Mouse (Mus musculus) CH12F3 (cell line): ENCODE measurements around the gene Apod.
"Not testable (repeated sequence)": the region's sequence is repeated elsewhere in the genome, so short reads cannot be mapped to it uniquely, and the experiment has no call there.

Source experiments
- in situ Hi-C: fragments of 300-500 bp; cut with MboI; formaldehyde crosslinking; loops from 2 replicates; pipeline ENCODE4 v1.14.3; 2020; ENCODE audit warnings: low sequenced_read_pairs

The Apod gene

DNA sequence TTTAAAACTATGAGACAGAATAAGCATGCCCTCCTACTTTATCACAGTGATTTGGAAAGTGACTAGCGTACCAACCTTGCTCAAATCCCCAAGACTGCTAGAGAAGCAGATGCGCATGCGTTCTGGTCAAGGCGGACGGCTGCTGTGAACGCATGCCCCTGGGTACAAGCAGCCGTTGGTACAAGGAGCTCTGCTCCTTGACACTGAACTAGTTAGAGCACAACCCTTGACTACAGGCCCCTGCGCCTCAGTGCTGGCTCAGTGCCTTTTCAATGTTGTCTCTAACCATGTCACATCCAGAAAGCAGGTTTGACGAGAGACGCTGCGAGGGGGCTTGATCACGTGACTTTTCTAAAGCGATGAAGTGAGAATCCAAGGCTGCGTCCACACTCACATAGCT lies 10.5 kb upstream of the Apod start:
- in situ Hi-C loops, result no loop called here

DNA sequence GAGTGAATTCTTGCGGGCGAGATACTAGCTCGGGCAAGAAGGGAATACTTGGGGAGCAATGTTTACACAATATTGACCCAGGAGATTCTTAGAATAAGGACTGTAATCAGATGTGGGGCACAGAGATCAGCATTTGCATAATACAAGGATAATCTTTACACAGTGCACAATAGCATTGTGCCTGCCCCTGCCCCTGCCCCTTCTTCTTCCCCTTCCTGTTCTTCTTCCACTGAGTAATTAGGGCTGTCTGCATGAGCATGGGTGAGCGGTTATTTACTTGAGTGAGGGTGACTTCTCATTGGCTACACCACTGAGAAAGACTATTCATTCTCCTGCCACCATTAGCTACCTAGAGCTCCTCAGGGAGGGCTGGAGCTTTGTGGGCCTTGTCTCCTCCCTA lies 6.9 kb upstream of the Apod start:
- in situ Hi-C loops, result no loop called here

GRCm38 (mm10) chr16:31320954-31321353 lies 6.3 kb upstream of the Apod start:
- in situ Hi-C loops, result no loop called here

- in situ Hi-C loops, result not testable (repeated sequence)
Measured at GRCm38 (mm10) chr16:31319723-31320122, 5.1 kb upstream of the Apod start.

- in situ Hi-C loops, result no loop called here
Measured at GRCm38 (mm10) chr16:31319316-31319715, 4.7 kb upstream of the Apod start.

GRCm38 (mm10) chr16:31318418-31318817 lies 3.8 kb upstream of the Apod start:
- in situ Hi-C loops, result no loop called here

DNA sequence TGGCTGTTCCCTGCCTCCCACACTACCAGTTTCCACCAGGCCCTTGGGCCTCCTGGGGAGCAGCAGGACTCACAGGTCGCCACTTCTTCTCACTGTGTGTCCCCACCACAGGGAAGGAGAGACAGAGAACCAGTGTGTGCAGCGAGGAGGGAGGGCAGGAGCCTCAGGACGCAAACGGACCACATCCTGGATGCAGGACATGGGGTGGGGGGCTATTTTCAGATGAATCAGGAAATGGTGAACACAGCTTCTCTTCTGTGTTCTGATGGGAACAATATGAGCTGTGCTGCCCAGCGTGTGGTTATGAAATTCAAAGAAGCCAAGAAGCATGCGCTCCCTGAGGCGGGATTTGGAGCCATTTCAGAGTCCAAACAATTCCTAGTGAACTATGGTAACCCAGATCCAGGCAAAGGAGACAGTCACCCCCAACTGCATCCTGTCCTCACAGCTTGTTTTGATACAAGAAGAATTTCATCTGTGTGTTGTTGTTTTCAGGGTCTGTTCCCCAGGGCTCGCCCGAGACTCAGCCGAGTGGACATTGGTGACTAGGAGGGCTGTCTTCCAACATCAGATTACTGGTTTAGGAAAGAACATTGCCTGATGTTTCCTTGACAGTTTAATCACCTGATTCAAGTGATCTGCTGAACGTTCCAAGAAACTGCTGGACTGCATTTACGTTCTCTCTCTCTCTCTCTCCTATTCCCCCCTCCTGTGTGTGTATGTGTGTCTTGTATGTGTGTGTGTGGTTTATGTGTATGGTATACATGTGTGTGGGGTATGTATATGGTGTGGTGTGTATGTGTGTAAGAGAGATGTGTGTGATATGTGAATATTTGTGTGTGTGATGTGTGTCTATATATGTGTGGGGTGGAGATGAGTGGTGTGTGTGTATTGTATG lies 1.9 kb upstream of the Apod start:
- in situ Hi-C loops, result not testable (repeated sequence)

GRCm38 (mm10) chr16:31315294-31315693 lies 686 bp upstream of the Apod start:
- in situ Hi-C loops, result no loop called here

DNA sequence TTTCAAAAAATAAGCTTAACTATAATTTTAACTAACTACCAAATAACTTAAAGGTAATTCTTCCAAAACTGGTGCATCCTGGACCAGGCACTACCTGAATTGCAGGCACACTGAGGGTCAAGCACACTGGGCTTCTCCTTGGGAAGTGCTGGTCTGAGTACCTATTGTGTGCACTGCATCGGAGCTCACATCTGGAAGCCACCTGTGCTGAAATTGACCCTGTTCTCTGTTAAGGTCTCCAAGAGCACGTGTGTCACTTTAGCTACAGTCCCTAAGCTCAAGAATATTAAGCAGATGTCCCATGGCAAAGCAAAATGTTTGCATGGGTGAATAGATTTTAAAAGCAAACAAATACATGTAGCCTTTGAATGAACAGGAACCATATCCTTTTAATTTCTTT lies 997 bp downstream of the Apod start:
- in situ Hi-C loops, result no loop called here

- in situ Hi-C loops, result no loop called here
Measured at GRCm38 (mm10) chr16:31312296-31312695, 2.3 kb downstream of the Apod start.

DNA sequence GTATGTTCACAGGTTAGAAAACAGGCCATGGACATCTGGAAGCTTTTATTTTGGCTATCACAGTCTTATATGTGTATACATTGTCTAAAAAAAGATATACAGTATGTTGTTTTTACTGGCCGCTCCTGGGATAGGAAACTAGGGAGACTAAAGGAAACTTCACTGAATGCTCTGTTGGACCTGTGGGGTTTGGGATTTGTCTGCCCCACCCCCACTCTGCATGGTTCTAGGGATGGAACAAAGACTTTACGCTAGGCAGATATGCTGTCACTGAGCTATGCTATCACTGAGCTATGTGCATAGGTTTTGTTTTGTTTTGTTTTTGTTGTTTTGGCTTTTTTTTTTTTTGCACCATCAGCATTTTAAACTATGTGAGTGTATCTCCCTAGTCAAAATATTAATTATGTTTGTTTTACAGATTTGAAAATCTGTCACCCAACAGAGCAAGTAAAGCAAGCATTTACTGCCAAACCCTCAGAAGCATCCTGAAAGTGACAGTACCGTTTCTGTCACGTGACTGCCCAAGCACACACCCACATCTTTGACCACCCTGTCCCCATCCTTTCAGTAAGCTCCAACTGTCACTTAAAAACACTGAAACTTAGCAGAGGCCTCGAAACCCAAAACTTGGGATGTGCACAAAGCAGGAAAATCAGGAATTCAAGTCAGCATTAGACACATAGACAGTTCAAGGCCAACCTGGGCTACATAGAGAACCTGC lies 9.2 kb downstream of the Apod start:
- in situ Hi-C loops, result no loop called here

GRCm38 (mm10) chr16:31303276-31303675 lies 11.3 kb downstream of the Apod start:
- in situ Hi-C loops, result no loop called here

GRCm38 (mm10) chr16:31300883-31301532 lies 13.6 kb downstream of the Apod start:
- in situ Hi-C loops, result no loop called here

- in situ Hi-C loops, result no loop called here
Measured at GRCm38 (mm10) chr16:31300467-31300866, 14.1 kb downstream of the Apod start.

DNA sequence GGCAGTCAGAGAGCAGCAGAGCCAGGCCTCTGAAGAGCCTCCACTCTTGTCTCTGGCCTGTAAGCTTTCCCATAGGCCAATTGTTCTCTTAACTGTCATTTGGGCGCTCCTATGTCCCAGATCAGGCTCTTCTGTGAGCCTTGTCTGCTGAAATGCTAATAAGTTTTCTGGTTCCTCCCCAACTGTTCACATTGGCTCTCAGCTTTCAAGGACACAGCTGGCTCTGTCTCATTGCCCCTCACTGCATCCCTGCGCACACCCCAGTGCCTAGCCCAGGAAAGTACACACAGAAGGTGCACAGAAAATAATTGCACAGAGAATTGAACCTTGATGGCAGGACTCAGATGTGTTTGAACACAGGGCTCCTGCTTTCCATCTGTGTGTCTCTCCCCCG lies 14.7 kb downstream of the Apod start:
- in situ Hi-C loops, result no loop called here

DNA sequence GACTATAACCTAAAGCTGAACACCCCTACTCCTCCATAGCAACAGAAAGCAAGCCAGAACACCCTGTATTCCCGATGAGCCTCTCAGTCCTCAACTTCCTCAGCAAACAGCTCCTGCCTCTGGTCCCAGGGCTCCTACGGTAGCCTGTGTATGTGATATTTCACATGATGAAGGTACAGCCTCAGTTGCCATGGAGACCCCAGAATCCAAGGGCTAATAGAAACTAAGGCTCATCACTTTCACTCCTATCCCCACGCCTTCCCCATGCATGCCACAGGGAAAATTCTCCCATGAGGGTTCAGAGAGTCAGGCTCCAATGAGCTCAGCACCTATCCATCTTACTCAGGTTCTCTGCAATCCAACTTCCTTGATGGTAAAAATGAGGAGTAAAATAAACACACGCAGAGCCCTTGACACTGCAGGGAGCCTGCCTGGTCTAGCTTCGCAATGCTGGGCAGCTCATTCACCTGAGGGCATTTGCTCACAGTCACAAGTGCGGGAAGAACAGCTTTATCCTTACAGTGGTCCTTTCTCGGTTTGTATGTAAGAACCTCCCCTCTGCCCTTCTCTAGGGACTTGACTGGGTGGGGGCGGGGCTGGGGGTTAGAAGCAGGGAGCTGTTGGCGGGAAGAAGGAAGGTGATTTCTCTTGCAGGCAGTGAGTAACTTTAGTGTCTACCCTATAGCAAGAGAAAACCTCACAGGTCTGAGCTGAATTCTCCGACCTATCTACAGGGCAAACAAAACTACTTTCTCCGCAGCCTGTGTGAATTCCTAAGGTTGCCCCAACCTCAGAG lies 15.2 kb downstream of the Apod start:
- in situ Hi-C loops, result no loop called here

DNA sequence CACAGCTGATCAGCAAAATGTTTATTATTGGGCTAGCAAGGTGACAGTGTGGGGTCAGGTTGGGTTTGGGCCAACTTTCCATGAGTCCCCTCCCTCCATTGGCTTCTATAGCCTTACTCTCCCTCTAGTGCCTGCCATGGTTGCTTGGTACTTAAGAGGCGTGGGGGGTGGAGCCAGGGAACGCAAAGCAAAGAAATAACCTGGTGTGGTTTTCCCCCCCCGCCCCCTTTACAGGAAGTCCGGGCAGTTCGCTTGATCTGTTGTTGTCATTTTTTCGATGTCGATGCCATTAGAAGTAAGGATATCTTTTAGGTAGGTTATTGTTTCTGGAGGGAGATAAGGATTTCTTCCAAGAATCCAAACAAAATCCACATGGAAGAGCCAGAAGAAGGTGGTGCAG lies 17.5 kb downstream of the Apod start:
- in situ Hi-C loops, result no loop called here

DNA sequence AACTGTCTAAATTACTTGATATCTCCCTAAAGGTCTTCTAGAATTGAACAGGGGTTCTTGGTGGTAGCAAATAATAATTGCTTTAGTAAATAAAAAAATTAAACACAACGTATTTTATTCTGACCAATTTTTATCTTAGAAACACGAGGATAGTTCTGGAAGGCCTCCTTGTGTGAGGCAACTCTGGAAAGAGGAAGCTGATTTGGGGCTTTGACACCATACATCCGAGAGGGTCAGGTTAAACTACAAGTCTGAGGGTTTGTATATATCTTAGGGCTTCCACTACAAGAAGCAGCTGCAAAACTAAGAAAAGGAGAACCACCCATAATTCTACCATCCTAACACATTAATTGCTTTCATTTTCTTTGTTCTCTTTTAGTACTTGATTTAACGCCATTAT lies 20.8 kb downstream of the Apod start:
- in situ Hi-C loops, result no loop called here

- in situ Hi-C loops, result no loop called here
Measured at GRCm38 (mm10) chr16:31290751-31291365, 23.8 kb downstream of the Apod start.

DNA sequence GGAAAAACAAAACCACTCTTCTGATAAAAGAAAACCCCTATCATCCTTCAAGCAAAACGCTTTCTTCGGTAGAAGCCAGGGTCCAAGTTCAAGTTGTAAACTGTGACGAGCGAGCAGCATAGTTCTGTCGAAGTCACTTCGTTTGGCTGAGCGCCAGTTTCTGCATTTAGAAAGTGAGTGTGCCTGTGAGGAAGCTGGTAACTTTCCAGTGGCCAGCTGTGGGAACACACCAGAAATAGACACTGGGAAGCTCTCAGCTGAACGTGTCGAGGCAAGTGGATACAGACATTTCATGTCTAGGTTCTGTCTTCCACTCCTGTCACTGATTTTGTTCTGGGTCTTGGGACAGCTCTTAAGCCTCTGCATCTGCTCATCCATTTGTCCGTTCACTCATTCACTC lies 24.3 kb downstream of the Apod start:
- in situ Hi-C loops, result no loop called here

- in situ Hi-C loops, result no loop called here
Measured at GRCm38 (mm10) chr16:31287712-31288111, 26.9 kb downstream of the Apod start.
